Mouse (Mus musculus) hindbrain, embryonic 12.5 days (tissue): ENCODE results near the gene Apom. TPM values are rescaled to one million over a fixed set of nuclear protein-coding genes. Genes with fewer than 3 reads are reported as not detected.

Experiments
- ATAC-seq: fragments of 200-750 bp; cut with Nextera tagmentation; 2 replicates; pipeline ENCODE4 v1.8.0; 2017; ENCODE audit warnings: moderate TSS enrichment; ENCODE audit not compliant: low FRiP score
- H3K27ac ChIP-seq: fragments of 300-500 bp; sonication (generic); 2 replicates; pipeline ENCODE4 v1.5.1; 2016; ENCODE audit warnings: mild to moderate bottlenecking
- H3K27me3 ChIP-seq: fragments of 300-500 bp; sonication (generic); 2 replicates; pipeline ENCODE4 v1.6.1; 2016; ENCODE audit warnings: mild to moderate bottlenecking
- H3K36me3 ChIP-seq: fragments of 300-500 bp; sonication (generic); 2 replicates; pipeline ENCODE4 v1.6.1; 2016; ENCODE audit warnings: mild to moderate bottlenecking
- H3K4me1 ChIP-seq: fragments of 300-500 bp; sonication (generic); 2 replicates; pipeline ENCODE4 v1.6.1; 2016
- H3K4me2 ChIP-seq: fragments of 300-500 bp; sonication (generic); replicated peaks from 2 replicates; pipeline ENCODE4 v1.6.1; 2016; ENCODE audit warnings: mild to moderate bottlenecking
- H3K4me3 ChIP-seq: fragments of 300-500 bp; sonication (generic); 2 replicates; pipeline ENCODE4 v1.5.1; 2016; ENCODE audit warnings: mild to moderate bottlenecking
- H3K9ac ChIP-seq: fragments of 300-500 bp; sonication (generic); 2 replicates; pipeline ENCODE4 v1.6.1; 2016; ENCODE audit warnings: mild to moderate bottlenecking, moderate library complexity
- H3K9me3 ChIP-seq: fragments of 300-500 bp; sonication (generic); replicated peaks from 2 replicates; pipeline ENCODE4 v1.6.1; 2016; ENCODE audit warnings: mild to moderate bottlenecking
- WGBS: fragments of 180-500 bp; shearing (Covaris S2); methylation state at CpG from one replicate; pipeline ENCODE4 v1.1.7; 2016; 5-methylcytosine and 5-hydroxymethylcytosine counted together
- polyA plus RNA-seq: library from polyadenylated mRNA; unstranded; fragments of >200 nt; fragmentation: Nextera tagmentation; extraction: Ambion mirVana; gene quantifications from 2 replicates; pipeline ENCODE4 v1.2.1, GENCODE M21; 2016

The Apom gene
- polyA plus RNA-seq, 1 experiment from 2014 or later: not detected

- Histone ChIP-seq H3K27me3 (0 out of 2 replicates have a peak, but pooled peaks cover 6% of the 10 kb centered on the region), H3K4me1 (peaks cover 12% of the 10 kb centered on the region)
- no peak for ATAC-seq
Measured at GRCm38 (mm10) chr17:35088151-35088550, 43.7 kb downstream of the Apom start.

GRCm38 (mm10) chr17:35085208-35085865, 46.5 kb downstream of the Apom start, which contains the start of gene Ly6g6f:
TSS of gene Ly6g6f (minus strand) at chr17:35085610.
- Histone ChIP-seq H3K4me2 (no peak within 1 kb of the TSS), H3K9ac (no peak within 1 kb of the TSS), H3K4me3 (no peak within 1 kb of the TSS), H3K36me3 (no peaks in the 10 kb centered on the region), H3K4me1 (peaks cover 6% of the 10 kb centered on the region), H3K27ac (no peak within 1 kb of the TSS), H3K9me3 (no peaks in the 10 kb centered on the region), H3K27me3 (0 out of 2 replicates have a peak, but pooled peaks cover 6% of the 10 kb centered on the region)
- no peak for ATAC-seq
- 79% methylated on average over 7 of the region's 7 CpGs for whole genome bisulfite sequencing

More at GRCm38 (mm10) chr17:35088151-35088550, 43.7 kb downstream of the Apom start:
- WGBS: 43% methylated on average over 2 of the region's 2 CpGs
- Histone ChIP-seq H3K36me3 (peaks cover 21% of the 10 kb centered on the region), H3K27ac (no peak overlapping the region), H3K9ac (no peak overlapping the region), H3K9me3 (no peaks in the 10 kb centered on the region), H3K4me2 (no peak overlapping the region), H3K4me3 (no peak overlapping the region)

DNA sequence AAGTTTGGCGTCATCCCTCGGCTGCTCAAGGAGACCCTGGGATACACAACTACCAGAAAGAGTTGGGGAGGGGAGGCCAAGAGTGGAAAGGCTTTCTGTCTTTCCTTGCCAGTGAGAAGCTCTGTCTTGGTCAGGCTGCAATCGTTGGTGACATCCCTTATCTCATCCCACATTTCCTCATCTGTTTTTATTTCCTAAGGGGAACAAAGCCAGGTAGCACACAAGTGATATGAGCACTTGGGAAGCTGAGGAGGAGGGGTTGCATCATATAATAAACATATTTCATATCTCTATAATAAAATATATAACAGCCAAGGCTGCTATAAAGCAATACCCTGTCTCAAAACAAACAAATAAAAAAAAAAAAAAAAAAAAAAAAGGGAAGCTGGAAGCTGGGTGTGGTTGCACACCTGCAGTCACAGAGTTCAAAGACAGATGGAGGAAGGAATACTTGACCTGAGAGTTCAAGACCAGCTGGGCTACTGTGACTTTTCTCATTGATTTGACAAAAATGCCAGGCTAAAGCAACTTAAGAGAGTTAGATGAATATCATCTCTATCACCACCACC, 47.8 kb downstream of the Apom start:
- no peak overlapping the region for H3K4me3 ChIP-seq
- no peaks in the 10 kb centered on the region for H3K36me3 ChIP-seq
- H3K4me2 ChIP-seq: no peak overlapping the region
- no peak overlapping the region for H3K9ac ChIP-seq
- 78% methylated on average over 3 of the region's 3 CpGs for WGBS
- ATAC-seq: no peak
- no peaks in the 10 kb centered on the region for H3K9me3 ChIP-seq
- H3K27ac ChIP-seq: no peak overlapping the region
- H3K4me1 ChIP-seq: no peaks in the 10 kb centered on the region
- peaks cover 8% of the 10 kb centered on the region; the same call in 1 of the 2 replicates for H3K27me3 ChIP-seq

- no peak for ATAC-seq
- WGBS: 85% methylated on average over 16 of the region's 16 CpGs
- H3K4me3 ChIP-seq: no peak overlapping the region
- no peak overlapping the region for H3K9ac ChIP-seq
- H3K36me3 ChIP-seq: no peaks in the 10 kb centered on the region
- peaks cover under 1% of the 10 kb centered on the region; the same call in 1 of the 2 replicates for H3K4me1 ChIP-seq
- H3K27ac ChIP-seq: no peak overlapping the region
- no peak overlapping the region for H3K4me2 ChIP-seq
- H3K27me3 ChIP-seq: peaks cover 8% of the 10 kb centered on the region; the same call in 1 of the 2 replicates
- H3K9me3 ChIP-seq: no peaks in the 10 kb centered on the region
Measured at GRCm38 (mm10) chr17:35082841-35083576, 48.8 kb downstream of the Apom start.

- no peak overlapping the region for H3K4me2 ChIP-seq
- ATAC-seq: no peak
- peaks cover 7% of the 10 kb centered on the region; the same call in 1 of the 2 replicates for H3K27me3 ChIP-seq
- H3K27ac ChIP-seq: no peak overlapping the region
- no peaks in the 10 kb centered on the region for H3K9me3 ChIP-seq
- H3K4me3 ChIP-seq: no peak overlapping the region
- no peaks in the 10 kb centered on the region for H3K36me3 ChIP-seq
- peaks cover 18% of the 10 kb centered on the region for H3K4me1 ChIP-seq
- H3K9ac ChIP-seq: no peak overlapping the region
- 83% methylated on average over 4 of the region's 4 CpGs for WGBS
Measured at GRCm38 (mm10) chr17:35080710-35081109, 51.1 kb downstream of the Apom start.

- WGBS: 64% methylated on average over 6 of the region's 6 CpGs
- Histone ChIP-seq H3K36me3 (no peaks in the 10 kb centered on the region), H3K4me1 (peaks cover 18% of the 10 kb centered on the region), H3K27me3 (peaks cover 3% of the 10 kb centered on the region; the same call in 1 of the 2 replicates), H3K9ac (no peak overlapping the region), H3K4me3 (no peak overlapping the region), H3K4me2 (no peak overlapping the region), H3K9me3 (no peaks in the 10 kb centered on the region), H3K27ac (no peak overlapping the region)
- ATAC-seq: no peak
Measured at GRCm38 (mm10) chr17:35080248-35080647, 51.6 kb downstream of the Apom start.

DNA sequence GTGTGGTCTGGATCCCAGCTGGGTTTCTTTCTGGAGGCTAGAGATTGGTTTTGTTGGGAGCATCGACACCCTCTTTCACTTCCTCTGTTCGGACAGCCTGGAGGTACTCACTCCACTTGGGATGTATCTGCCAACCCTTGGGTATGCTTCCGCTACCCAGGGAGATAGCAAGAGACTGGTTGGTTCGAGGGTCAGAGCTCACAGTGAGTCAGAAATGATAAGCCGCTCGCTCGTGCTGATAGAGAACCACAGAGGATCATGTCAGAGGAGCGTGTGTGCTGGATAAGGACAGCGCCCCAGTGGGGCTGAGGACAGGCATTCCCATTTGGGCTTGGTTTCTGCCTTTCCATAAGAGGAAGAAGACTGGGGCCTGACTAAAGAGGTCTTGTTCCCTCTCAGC, 52.1 kb downstream of the Apom start:
- H3K36me3 ChIP-seq: no peaks in the 10 kb centered on the region
- H3K4me2 ChIP-seq: no peak overlapping the region
- no peak overlapping the region for H3K27ac ChIP-seq
- no peak overlapping the region for H3K9ac ChIP-seq
- H3K4me1 ChIP-seq: peaks cover 18% of the 10 kb centered on the region
- no peak overlapping the region for H3K4me3 ChIP-seq
- H3K9me3 ChIP-seq: no peaks in the 10 kb centered on the region
- 70% methylated on average over 9 of the region's 9 CpGs for WGBS
- no peak for ATAC-seq
- peaks cover 2% of the 10 kb centered on the region; the same call in 1 of the 2 replicates for H3K27me3 ChIP-seq

Other genes with a start within 250 kb of the Apom start
- 1.4 and 2.6 TPM in 2 replicates for gene C2, start 233.8 kb downstream of the Apom start, polyA plus RNA-seq
- gene Ehmt2, start 233.6 kb downstream of the Apom start, polyA plus RNA-seq: 110 and 113 TPM in 2 replicates
- gene Slc44a4, start 217.6 kb downstream of the Apom start, polyA plus RNA-seq: 0.13 and 0.15 TPM in 2 replicates
- gene Neu1, start 200.8 kb downstream of the Apom start, polyA plus RNA-seq: 25.2 and 28.2 TPM in 2 replicates
- 0.08 and 0.25 TPM in 2 replicates for gene Hspa1b, start 172.8 kb downstream of the Apom start, polyA plus RNA-seq
- gene Gm20481, start 162.1 kb downstream of the Apom start, polyA plus RNA-seq: 0.99 TPM in 1 of 2 replicates, not detected in the other
- gene Hspa1a, start 159.9 kb downstream of the Apom start, polyA plus RNA-seq: 2.2 and 3.1 TPM in 2 replicates
- gene Hspa1l, start 159.3 kb downstream of the Apom start, polyA plus RNA-seq: 1.3 TPM in 2 replicates
- gene Lsm2, start 150.2 kb downstream of the Apom start, polyA plus RNA-seq: 128 and 158 TPM in 2 replicates
- gene Vars, start 131.1 kb downstream of the Apom start, polyA plus RNA-seq: 109 and 110 TPM in 2 replicates
- 0.12 and 0.20 TPM in 2 replicates for gene Vwa7, start 115.5 kb downstream of the Apom start, polyA plus RNA-seq
- gene Sapcd1, start 104.0 kb downstream of the Apom start, polyA plus RNA-seq: 2.4 and 3.6 TPM in 2 replicates
- gene Msh5, start 85.3 kb downstream of the Apom start, polyA plus RNA-seq: 3.0 and 3.1 TPM in 2 replicates
- gene Clic1, start 82.1 kb downstream of the Apom start, polyA plus RNA-seq: 157 and 159 TPM in 2 replicates
- 512 and 517 TPM in 2 replicates for gene Ddah2, start 73.0 kb downstream of the Apom start, polyA plus RNA-seq
- not detected in 2 replicates for gene Ly6g6c, start 66.7 kb downstream of the Apom start, polyA plus RNA-seq
- gene Mpig6b, start 65.9 kb downstream of the Apom start, polyA plus RNA-seq: 0.46 and 0.52 TPM in 2 replicates
- not detected in 2 replicates for gene Ly6g6e, start 55.1 kb downstream of the Apom start, polyA plus RNA-seq
- gene Ly6g6d, start 54.0 kb downstream of the Apom start, polyA plus RNA-seq: 2.1 and 2.3 TPM in 2 replicates
- 0.47 and 0.62 TPM in 2 replicates for gene Ly6g6f, start 46.4 kb downstream of the Apom start, polyA plus RNA-seq
- gene Abhd16a, start 42.8 kb downstream of the Apom start, polyA plus RNA-seq: 78.6 and 81.1 TPM in 2 replicates
- not detected in 2 replicates for gene Ly6g5c, start 23.8 kb downstream of the Apom start, polyA plus RNA-seq
- gene Ly6g5b, start 16.6 kb downstream of the Apom start, polyA plus RNA-seq: 1.4 and 1.5 TPM in 2 replicates
- 19.8 and 20.8 TPM in 2 replicates for gene Gpank1, start 10.6 kb downstream of the Apom start, polyA plus RNA-seq
- gene Csnk2b, start 10.0 kb downstream of the Apom start, polyA plus RNA-seq: 237 and 276 TPM in 2 replicates
- 7.3 and 7.7 TPM in 2 replicates for gene D17H6S53E, start 5.7 kb downstream of the Apom start, polyA plus RNA-seq
- 87.9 and 88.3 TPM in 2 replicates for gene Bag6, start 3.1 kb upstream of the Apom start, polyA plus RNA-seq
- gene Prrc2a, start 32.8 kb upstream of the Apom start, polyA plus RNA-seq: 206 and 213 TPM in 2 replicates
- gene Aif1, start 44.0 kb upstream of the Apom start, polyA plus RNA-seq: 7.8 and 7.9 TPM in 2 replicates
- gene Lst1, start 56.4 kb upstream of the Apom start, polyA plus RNA-seq: 6.1 and 6.9 TPM in 2 replicates
- 0.54 and 0.81 TPM in 2 replicates for gene Ltb, start 62.4 kb upstream of the Apom start, polyA plus RNA-seq
- gene Tnf, start 70.0 kb upstream of the Apom start, polyA plus RNA-seq: 0.14 TPM in 1 of 2 replicates, not detected in the other
- not detected in 2 replicates for gene Lta, start 73.3 kb upstream of the Apom start, polyA plus RNA-seq
- gene Gm16181, start 88.8 kb upstream of the Apom start, polyA plus RNA-seq: 0.62 TPM in 1 of 2 replicates, not detected in the other
- gene Atp6v1g2, start 101.6 kb upstream of the Apom start, polyA plus RNA-seq: 21.1 and 23.0 TPM in 2 replicates
- gene Nfkbil1, start 103.7 kb upstream of the Apom start, polyA plus RNA-seq: 12.1 and 12.2 TPM in 2 replicates
- gene Ddx39b, start 109.7 kb upstream of the Apom start, polyA plus RNA-seq: 480 and 488 TPM in 2 replicates
- gene H2-D1, start 130.7 kb upstream of the Apom start, polyA plus RNA-seq: 38.6 and 46.0 TPM in 2 replicates
- gene H2-Q1, start 188.4 kb upstream of the Apom start, polyA plus RNA-seq: 0.12 TPM in 1 of 2 replicates, not detected in the other
- gene H2-Q2, start 210.2 kb upstream of the Apom start, polyA plus RNA-seq: 0.46 TPM in 1 of 2 replicates, not detected in the other
- gene H2-Q4, start 247.6 kb upstream of the Apom start, polyA plus RNA-seq: 1.6 and 1.7 TPM in 2 replicates